Mouse (Mus musculus) megakaryocyte, embryonic 14.5 days (primary cell): ENCODE results near the gene Btbd35f18.
"Not testable (repeated sequence)": the region's sequence is repeated elsewhere in the genome, so short reads cannot be mapped to it uniquely, and the experiment has no call there.

ENCODE experiments used
- FLI1 ChIP-seq: IDR thresholded peaks from 2 replicates; pipeline ENCODE4 v1.6.1; 2012; ENCODE audit warnings: low read length, inconsistent platforms, mixed read lengths
- GATA1 ChIP-seq: IDR thresholded peaks from 3 replicates; pipeline ENCODE4 v1.6.1; 2012; ENCODE audit warnings: mixed read lengths, low read length, inconsistent platforms, borderline replicate concordance

DNA sequence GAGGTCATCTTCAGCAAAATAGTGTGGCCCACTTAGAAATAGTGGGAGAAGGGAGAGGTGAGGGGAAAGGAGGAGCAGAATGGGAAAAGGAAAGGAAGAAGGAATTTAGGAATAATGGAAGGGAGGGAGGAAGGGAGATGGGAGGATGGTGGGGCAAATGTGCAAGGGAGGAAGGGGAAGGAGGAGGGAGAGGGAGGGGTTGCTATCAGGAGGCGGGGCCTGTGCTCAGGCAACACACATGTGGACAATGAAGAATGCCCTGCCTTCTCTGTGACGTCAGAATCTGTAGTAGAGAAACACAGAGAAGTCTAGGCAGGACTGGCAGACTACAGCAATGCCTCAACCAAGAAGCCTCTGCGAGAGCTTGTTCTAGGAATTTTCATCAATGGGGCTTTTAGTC is at the start of gene Btbd35f18:
- not testable (repeated sequence) for TF ChIP-seq FLI1, GATA1
